Mouse (Mus musculus): ENCODE measurements around the gene Zeb2. TPM values are rescaled to one million over a fixed set of nuclear protein-coding genes. Genes with fewer than 3 reads are reported as not detected.

Zeb2 gene
- polyA plus RNA-seq, 1 experiment = 25.6 TPM

DNA sequence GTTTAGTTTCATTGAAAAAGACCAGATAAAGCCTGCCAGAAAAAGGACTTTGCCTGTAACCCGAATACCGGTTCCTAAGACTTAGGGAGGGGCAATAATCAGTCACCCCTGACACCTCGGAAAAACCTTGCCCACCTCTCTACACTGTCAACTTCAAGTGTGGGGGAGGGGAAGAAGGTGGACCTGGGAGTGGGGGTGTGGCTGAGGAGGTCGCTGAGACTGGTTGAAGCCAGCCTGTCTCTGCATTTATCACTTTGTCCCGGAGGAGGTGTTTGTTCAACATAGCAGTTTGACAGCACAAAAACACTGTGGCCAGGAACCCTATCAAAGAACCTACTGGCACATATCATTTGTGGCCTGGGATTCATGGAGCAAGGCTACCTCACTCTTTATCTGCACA lies 19.2 kb downstream of the Zeb2 start:
- H3K27ac ChIP-seq (ENCODE audit: insufficient read depth, low read depth, low read length) = peak overlapping the region; percentile 0; the same call in 1 of the 2 replicates

DNA sequence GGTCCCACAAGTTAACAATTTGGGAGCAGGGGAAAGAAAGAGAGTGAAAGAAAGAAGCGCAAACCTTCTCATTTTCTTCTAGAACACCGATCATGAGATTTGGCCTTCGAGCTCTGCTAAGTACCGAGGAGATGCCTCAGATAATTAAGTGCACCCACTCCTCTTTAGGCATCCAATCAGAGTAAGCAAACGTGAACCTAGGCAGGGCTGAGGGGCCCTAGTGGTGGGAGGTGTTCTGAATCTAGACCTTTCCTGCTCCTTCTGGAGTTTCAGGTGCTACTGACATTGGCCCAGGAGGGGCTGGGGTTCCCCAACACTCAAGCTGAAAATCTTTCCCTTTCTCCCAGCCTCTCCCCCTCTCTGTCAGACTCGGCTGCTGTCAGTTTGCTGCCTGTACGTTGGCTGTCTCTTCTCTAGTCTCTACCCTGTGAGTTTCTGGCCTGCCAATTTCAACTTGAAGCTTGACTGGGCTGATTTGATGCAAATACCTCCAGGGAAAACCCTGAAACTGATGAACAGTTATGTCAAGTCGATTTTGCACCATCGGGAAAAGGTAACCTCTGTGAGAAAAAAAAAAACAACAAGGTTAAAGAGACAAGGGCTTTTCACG lies 20.5 kb downstream of the Zeb2 start:
- WGBS = 52% methylated on average over 10 of the region's 10 CpGs
- Histone ChIP-seq H3K27ac (ENCODE audit: insufficient read depth, low read depth, low read length) (peak overlapping the region; percentile 55), H3K4me3 (ENCODE audit: insufficient read depth, low read depth, low read length) (no peak overlapping the region), H3K27me3 (replicated peaks; ENCODE audit: control insufficient read depth, insufficient read depth, low read length) (no peaks in the 10 kb centered on the region), H3K4me1 (ENCODE audit: control insufficient read depth, insufficient read depth, low read length) (peaks cover 24% of the 10 kb centered on the region), H3K36me3 (ENCODE audit: control insufficient read depth, insufficient read depth, low read length) (peaks cover 1% of the 10 kb centered on the region; the same call in 1 of the 2 replicates)
- TF ChIP-seq POLR2A (IDR thresholded peaks at IDR 0.05; ENCODE audit: low read depth, low read length) = no peak
- no peak for TF ChIP-seq CTCF (conservative IDR thresholded peaks at IDR 0.05; ENCODE audit: insufficient read depth, insufficient read length, low read depth, low read length)
- no peak for DNase-seq

More for the DNA sequence above, 19.2 kb downstream of the Zeb2 start:
- H3K4me3 ChIP-seq (ENCODE audit: insufficient read depth, low read depth, low read length) = no peak overlapping the region
- peaks cover 27% of the 10 kb centered on the region for H3K4me1 ChIP-seq (ENCODE audit: control insufficient read depth, insufficient read depth, low read length)
- no peaks in the 10 kb centered on the region for H3K36me3 ChIP-seq (ENCODE audit: control insufficient read depth, insufficient read depth, low read length)
- DNase-seq = peak; percentile 70
- 14% methylated on average over 5 of the region's 5 CpGs for WGBS
- no peak for TF ChIP-seq POLR2A (IDR thresholded peaks at IDR 0.05; ENCODE audit: low read depth, low read length)
- TF ChIP-seq CTCF (conservative IDR thresholded peaks at IDR 0.05; ENCODE audit: insufficient read depth, insufficient read length, low read depth, low read length) = no peak
- H3K27me3 ChIP-seq (replicated peaks; ENCODE audit: control insufficient read depth, insufficient read depth, low read length) = no peaks in the 10 kb centered on the region

DNA sequence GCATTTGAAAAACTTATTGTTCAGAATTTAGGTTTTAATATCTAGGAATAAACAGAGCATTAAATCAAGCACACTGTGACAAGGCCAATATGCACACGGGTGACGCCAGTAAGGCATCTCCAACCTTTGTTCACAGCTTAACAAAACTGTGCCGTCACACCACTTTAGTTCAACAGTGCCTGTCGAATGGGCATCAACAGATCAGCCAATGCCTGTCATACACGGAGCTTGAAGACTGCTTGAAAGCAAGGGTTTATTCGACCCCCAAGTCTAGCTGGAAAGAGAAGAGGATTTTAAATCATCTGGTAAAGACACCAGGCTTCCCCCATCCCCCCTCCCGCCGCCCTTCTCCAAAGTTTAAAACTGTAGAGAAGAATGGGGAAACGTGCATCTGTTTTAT lies 21.4 kb downstream of the Zeb2 start:
- peaks cover 17% of the 10 kb centered on the region for H3K4me1 ChIP-seq (ENCODE audit: control insufficient read depth, insufficient read depth, low read length)
- 58% methylated on average over 9 of the region's 9 CpGs for WGBS
- TF ChIP-seq CTCF (conservative IDR thresholded peaks at IDR 0.05; ENCODE audit: insufficient read depth, insufficient read length, low read depth, low read length) (no peak), POLR2A (IDR thresholded peaks at IDR 0.05; ENCODE audit: low read depth, low read length) (no peak)
- H3K4me3 ChIP-seq (ENCODE audit: insufficient read depth, low read depth, low read length) = no peak overlapping the region
- H3K27ac ChIP-seq (ENCODE audit: insufficient read depth, low read depth, low read length) = no peak overlapping the region
- peaks cover 1% of the 10 kb centered on the region; the same call in 1 of the 2 replicates for H3K36me3 ChIP-seq (ENCODE audit: control insufficient read depth, insufficient read depth, low read length)
- H3K27me3 ChIP-seq (replicated peaks; ENCODE audit: control insufficient read depth, insufficient read depth, low read length) = no peaks in the 10 kb centered on the region
- no peak for DNase-seq

DNA sequence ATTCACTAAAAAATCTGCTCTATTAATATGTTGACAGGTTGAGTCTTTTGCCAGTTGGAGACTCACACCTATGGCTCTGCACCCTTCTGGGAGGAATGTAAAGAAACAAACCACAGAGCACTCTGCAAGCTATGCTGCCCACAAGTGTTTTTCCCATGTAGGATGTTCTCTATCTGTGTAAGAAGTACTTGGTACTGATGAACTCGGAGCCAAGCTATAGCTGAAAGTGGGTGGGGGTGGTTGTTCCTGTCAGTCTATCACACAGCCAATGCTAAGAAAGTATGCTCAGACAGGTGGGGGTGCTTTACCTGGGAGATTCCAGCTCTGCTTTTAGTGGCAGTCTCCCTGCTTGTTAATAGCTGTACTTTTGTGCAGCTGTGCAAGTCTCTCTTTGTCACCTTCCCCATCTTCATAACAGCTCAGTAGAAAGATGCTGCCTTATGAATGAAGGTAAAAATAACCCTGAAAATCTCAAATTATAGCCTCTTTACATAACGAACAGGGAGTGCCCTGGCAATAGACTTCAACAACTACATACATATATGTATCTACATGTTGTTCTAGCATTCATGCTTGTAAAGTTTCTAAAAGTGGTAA lies 22.7 kb downstream of the Zeb2 start:
- no peak for DNase-seq
- no peak overlapping the region for H3K4me3 ChIP-seq (ENCODE audit: insufficient read depth, low read depth, low read length)
- no peaks in the 10 kb centered on the region for H3K27me3 ChIP-seq (replicated peaks; ENCODE audit: control insufficient read depth, insufficient read depth, low read length)
- TF ChIP-seq CTCF (conservative IDR thresholded peaks at IDR 0.05; ENCODE audit: insufficient read depth, insufficient read length, low read depth, low read length) (no peak), POLR2A (IDR thresholded peaks at IDR 0.05; ENCODE audit: low read depth, low read length) (no peak)
- H3K36me3 ChIP-seq (ENCODE audit: control insufficient read depth, insufficient read depth, low read length) = peaks cover 1% of the 10 kb centered on the region; the same call in 1 of the 2 replicates
- H3K4me1 ChIP-seq (ENCODE audit: control insufficient read depth, insufficient read depth, low read length) = peaks cover 7% of the 10 kb centered on the region
- no peak overlapping the region for H3K27ac ChIP-seq (ENCODE audit: insufficient read depth, low read depth, low read length)
- 75% methylated on average over 2 of the region's 2 CpGs for WGBS

DNA sequence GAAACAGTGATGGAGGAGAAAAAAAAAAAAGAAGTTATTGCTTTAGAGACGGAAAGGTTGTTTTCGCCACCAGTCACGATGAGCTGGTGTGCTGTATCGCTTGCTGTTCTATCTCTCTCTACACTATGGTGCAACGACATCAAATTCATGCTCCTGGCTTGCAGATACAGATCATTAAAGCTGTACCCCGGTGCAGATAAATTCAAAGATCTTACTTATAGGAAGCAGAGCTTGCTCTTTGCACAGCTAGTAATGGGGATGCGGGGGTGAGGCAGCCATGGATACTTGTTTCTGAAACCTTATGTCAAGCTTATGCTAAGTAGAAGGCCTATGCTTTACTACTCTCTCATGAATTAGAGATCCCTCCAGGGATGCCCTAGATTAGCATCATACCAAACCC lies 23.7 kb downstream of the Zeb2 start:
- Histone ChIP-seq H3K4me3 (ENCODE audit: insufficient read depth, low read depth, low read length) (no peak overlapping the region), H3K27ac (ENCODE audit: insufficient read depth, low read depth, low read length) (no peak overlapping the region), H3K4me1 (ENCODE audit: control insufficient read depth, insufficient read depth, low read length) (peaks cover 4% of the 10 kb centered on the region), H3K36me3 (ENCODE audit: control insufficient read depth, insufficient read depth, low read length) (peaks cover 1% of the 10 kb centered on the region; the same call in 1 of the 2 replicates), H3K27me3 (replicated peaks; ENCODE audit: control insufficient read depth, insufficient read depth, low read length) (no peaks in the 10 kb centered on the region)
- 76% methylated on average over 7 of the region's 7 CpGs for WGBS
- DNase-seq = no peak
- TF ChIP-seq POLR2A (IDR thresholded peaks at IDR 0.05; ENCODE audit: low read depth, low read length) = no peak
- TF ChIP-seq CTCF (conservative IDR thresholded peaks at IDR 0.05; ENCODE audit: insufficient read depth, insufficient read length, low read depth, low read length) = no peak

DNA sequence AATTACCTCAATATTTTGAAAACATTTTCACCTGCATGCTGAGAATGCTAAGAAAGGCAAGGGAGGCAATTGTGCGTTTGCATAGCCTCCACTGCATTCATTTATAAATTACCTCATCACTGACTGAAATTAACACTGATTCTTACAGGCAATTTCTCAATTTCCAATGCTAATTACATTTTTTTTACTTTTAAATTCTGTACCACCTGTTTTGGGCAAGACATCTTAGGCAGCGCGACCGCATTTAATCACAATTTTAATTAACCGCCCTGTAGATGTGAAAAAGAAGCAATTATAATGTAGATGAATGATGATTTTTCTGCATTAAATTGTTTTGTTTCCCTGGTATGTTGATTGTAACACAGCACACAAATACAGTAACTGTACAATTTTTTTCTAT lies 24.5 kb downstream of the Zeb2 start:
- 95% methylated on average over 5 of the region's 5 CpGs for WGBS

DNA sequence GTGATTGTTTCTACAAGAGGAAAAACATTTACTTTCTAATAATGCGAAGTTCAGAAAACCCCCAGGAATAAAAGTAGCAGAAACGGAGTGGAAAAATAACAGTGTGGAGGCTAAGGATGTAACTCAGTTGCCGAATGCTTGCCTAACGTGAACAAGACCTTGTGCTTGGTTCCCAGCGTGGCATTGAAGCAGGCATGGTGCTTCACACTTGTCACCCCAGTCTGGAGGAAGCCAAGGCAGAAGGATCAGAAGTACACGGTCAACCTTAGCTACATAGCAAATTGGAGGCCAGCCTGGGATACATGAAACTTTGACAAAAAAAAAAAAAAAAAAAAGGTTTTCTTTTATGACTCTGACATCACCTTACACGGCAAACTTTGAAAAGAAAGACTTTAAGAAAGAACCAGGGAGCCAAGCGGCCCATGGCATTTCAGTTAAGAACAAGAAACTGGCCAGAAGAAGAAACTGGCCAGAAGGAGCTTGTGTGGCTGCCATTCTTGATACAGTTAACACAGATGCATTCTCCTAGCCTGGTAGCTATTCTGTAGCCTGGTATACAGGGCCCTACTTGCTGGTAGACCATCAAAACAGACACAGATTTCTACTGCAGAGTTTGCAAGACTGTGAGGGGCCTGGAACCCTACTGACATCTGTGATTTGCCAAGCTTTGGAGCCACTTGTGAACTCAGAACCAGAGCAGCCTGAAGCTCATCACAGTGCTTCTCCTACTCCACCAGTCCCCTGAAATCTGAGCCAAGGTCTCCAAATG lies 26.5 kb downstream of the Zeb2 start:
- DNase-seq = no peak
- no peak overlapping the region for H3K4me3 ChIP-seq (ENCODE audit: insufficient read depth, low read depth, low read length)
- WGBS = 88% methylated on average over 8 of the region's 8 CpGs

More for the DNA sequence above, 24.5 kb downstream of the Zeb2 start:
- H3K4me3 ChIP-seq (ENCODE audit: insufficient read depth, low read depth, low read length) = no peak overlapping the region
- no peak overlapping the region for H3K27ac ChIP-seq (ENCODE audit: insufficient read depth, low read depth, low read length)
- no peak for DNase-seq
- H3K27me3 ChIP-seq (replicated peaks; ENCODE audit: control insufficient read depth, insufficient read depth, low read length) = no peaks in the 10 kb centered on the region
- peaks cover 4% of the 10 kb centered on the region for H3K4me1 ChIP-seq (ENCODE audit: control insufficient read depth, insufficient read depth, low read length)
- TF ChIP-seq POLR2A (IDR thresholded peaks at IDR 0.05; ENCODE audit: low read depth, low read length) (no peak), CTCF (conservative IDR thresholded peaks at IDR 0.05; ENCODE audit: insufficient read depth, insufficient read length, low read depth, low read length) (no peak)
- peaks cover 1% of the 10 kb centered on the region; the same call in 1 of the 2 replicates for H3K36me3 ChIP-seq (ENCODE audit: control insufficient read depth, insufficient read depth, low read length)

More for the DNA sequence above, 26.5 kb downstream of the Zeb2 start:
- Histone ChIP-seq H3K27ac (ENCODE audit: insufficient read depth, low read depth, low read length) (no peak overlapping the region), H3K36me3 (ENCODE audit: control insufficient read depth, insufficient read depth, low read length) (peaks cover 1% of the 10 kb centered on the region; the same call in 1 of the 2 replicates), H3K27me3 (replicated peaks; ENCODE audit: control insufficient read depth, insufficient read depth, low read length) (no peaks in the 10 kb centered on the region), H3K4me1 (ENCODE audit: control insufficient read depth, insufficient read depth, low read length) (no peaks in the 10 kb centered on the region)
- TF ChIP-seq CTCF (conservative IDR thresholded peaks at IDR 0.05; ENCODE audit: insufficient read depth, insufficient read length, low read depth, low read length) (no peak), POLR2A (IDR thresholded peaks at IDR 0.05; ENCODE audit: low read depth, low read length) (no peak)
